ENCODE assay signal across 28 mouse cellular contexts in genomic region chr7:80179790-80180189, GRCm38 (mm10). TPM values are rescaled to one million over a fixed set of nuclear protein-coding genes. Genes with fewer than 3 reads are reported as not detected.
A peak's percentile ranks its signal among the peaks of the same experiment; 100 is the strongest.
DNase-seq lines count a peak whose midpoint lies in the region; ATAC-seq lines count a peak whose summit lies in the region.
"Had no signal": no experiment of that assay in that cellular context is flagged by ENCODE, and none has a peak within 500 bp of the region (broad histone marks: within the 10 kb centered on the region; RNA-seq: fewer than 3 reads in every experiment).

No protein-coding gene starts in this region.

- no peaks in the 10 kb centered on the region for H3K9me3 ChIP-seq in midbrain, embryonic 10.5 days (replicated peaks)
- no peaks in the 10 kb centered on the region for H3K9me3 ChIP-seq in forebrain, embryonic 13.5 days (replicated peaks)
- H3K9me3 ChIP-seq: embryonic facial prominence, embryonic 12.5 days; heart, embryonic 10.5 days; kidney, embryonic 15.5 days; liver, embryonic 13.5 days; midbrain, embryonic 13.5 days had no signal

- WGBS in midbrain, embryonic 10.5 days, result 93% methylated on average over 6 of the region's 6 CpGs
- 86% methylated on average over 6 of the region's 6 CpGs for WGBS in forebrain, embryonic 13.5 days

- H3K4me3 ChIP-seq in midbrain, embryonic 10.5 days, result no peak overlapping the region
- no peak overlapping the region for H3K4me3 ChIP-seq in forebrain, embryonic 13.5 days
- H3K4me3 ChIP-seq: embryonic facial prominence, embryonic 12.5 days; heart, embryonic 10.5 days; kidney, embryonic 15.5 days; layer of hippocampus, adult 2 months; liver, embryonic 13.5 days; megakaryocyte, embryonic 14.5 days; midbrain, embryonic 13.5 days had no signal

- no peaks in the 10 kb centered on the region for H3K36me3 ChIP-seq in midbrain, embryonic 10.5 days
- no peaks in the 10 kb centered on the region for H3K36me3 ChIP-seq in forebrain, embryonic 13.5 days (ENCODE audit: poor library complexity, severe bottlenecking)
- H3K36me3 ChIP-seq: embryonic facial prominence, embryonic 12.5 days; heart, embryonic 10.5 days; kidney, embryonic 15.5 days; liver, embryonic 13.5 days; midbrain, embryonic 13.5 days had no signal

- peak; percentile 89 for DNase-seq in A20 (ENCODE audit: low read depth, low spot score)
- peak; percentile 61 for DNase-seq in CD4-positive helper T cell, adult 2 months (ENCODE audit: low read depth, low spot score)
- DNase-seq in gastrocnemius, adult 8-10 months (ENCODE audit: low spot score in 2 of 2), result no peak
- DNase-seq in midbrain, embryonic 10.5 days (ENCODE audit: low spot score), result no peak
- no peak for DNase-seq in lung, postnatal 25 days (ENCODE audit: low spot score)
- DNase-seq: adrenal gland, adult 2 months; cerebellum, adult 8-10 months; cerebellum, postnatal 25 days; gastrocnemius, postnatal 10 days; kidney, adult 18-20 months; kidney, postnatal 25 days; left cerebral cortex, postnatal 4 days; liver, embryonic 13.5 days; lung, adult 2 months; lung, postnatal 10 days; retina, postnatal 1 day; right cerebral cortex, postnatal 14 days had no signal

- no peak overlapping the region for H3K27ac ChIP-seq in midbrain, embryonic 10.5 days (replicated peaks)
- no peak overlapping the region for H3K27ac ChIP-seq in forebrain, embryonic 13.5 days
- H3K27ac ChIP-seq: embryonic facial prominence, embryonic 12.5 days; hindbrain, embryonic 14.5 days; kidney, embryonic 15.5 days; layer of hippocampus, adult 2 months; liver, embryonic 13.5 days; midbrain, embryonic 13.5 days had no signal

- H3K27me3 ChIP-seq in midbrain, embryonic 10.5 days (ENCODE audit: low read depth, poor library complexity, severe bottlenecking), result no peaks in the 10 kb centered on the region
- no peaks in the 10 kb centered on the region for H3K27me3 ChIP-seq in forebrain, embryonic 13.5 days
- H3K27me3 ChIP-seq: embryonic facial prominence, embryonic 12.5 days; kidney, embryonic 15.5 days; liver, embryonic 13.5 days; megakaryocyte, embryonic 14.5 days; midbrain, embryonic 13.5 days had no signal

- no peak overlapping the region for H3K4me2 ChIP-seq in forebrain, embryonic 13.5 days
- H3K4me2 ChIP-seq: embryonic facial prominence, embryonic 12.5 days; hindbrain, embryonic 14.5 days; kidney, embryonic 15.5 days; liver, embryonic 13.5 days; midbrain, embryonic 13.5 days had no signal

- H3K4me1 ChIP-seq in midbrain, embryonic 10.5 days, result peaks cover under 1% of the 10 kb centered on the region; the same call in 1 of the 2 replicates
- no peaks in the 10 kb centered on the region for H3K4me1 ChIP-seq in forebrain, embryonic 13.5 days
- H3K4me1 ChIP-seq: embryonic facial prominence, embryonic 12.5 days; midbrain, embryonic 13.5 days had no signal

- ATAC-seq in common myeloid progenitor, adult 5-6 weeks (replicated peaks; ENCODE audit: low read depth, poor library complexity, severe bottlenecking), result peak; percentile 30; the same call in 1 of the 2 replicates
- ATAC-seq in megakaryocyte, adult 5-6 weeks (ENCODE audit: poor library complexity, severe bottlenecking), result peak; percentile 85
- ATAC-seq in forebrain, embryonic 13.5 days, result no peak
- ATAC-seq: forebrain, embryonic 16.5 days; midbrain, embryonic 13.5 days had no signal

- H3K9ac ChIP-seq in forebrain, embryonic 13.5 days, result no peak overlapping the region
- H3K9ac ChIP-seq: embryonic facial prominence, embryonic 12.5 days; hindbrain, embryonic 14.5 days; kidney, embryonic 15.5 days; liver, embryonic 13.5 days; midbrain, embryonic 13.5 days had no signal

RNA-seq across cellular contexts. Expression of gene Sema4b, which starts 6.9 kb away (rescaled TPM):
- total RNA-seq in common myeloid progenitor, adult 5-6 weeks (2017), result 4.8 and 6.3 TPM in 2 replicates
- 10.1 and 13.7 TPM in 2 replicates for total RNA-seq in megakaryocyte, adult 5-6 weeks (2015)
- 10.5 and 11.1 TPM in 2 replicates for total RNA-seq in megakaryocyte, adult 5-6 weeks (2017)
- total RNA-seq in gastrocnemius, adult 8-10 months (2022), result 1 to 10 TPM in 3 of 4 experiments, under 1 TPM in 1; 0.92 to 2.1 (median 1.5) TPM
- polyA plus RNA-seq in midbrain, embryonic 10.5 days (2016; fragmentation: Nextera tagmentation; extraction: Ambion mirVana), result 12.6 and 16.5 TPM in 2 replicates
- polyA plus RNA-seq in forebrain, embryonic 13.5 days (2015; fragmentation: Nextera tagmentation; extraction: Ambion mirVana), result 20.7 and 22.3 TPM in 2 replicates

RNA-seq across cellular contexts. Expression of gene Cib1, which starts 52.8 kb away (rescaled TPM):
- 35.9 and 42.2 TPM in 2 replicates for total RNA-seq in common myeloid progenitor, adult 5-6 weeks (2017)
- 107 and 134 TPM in 2 replicates for total RNA-seq in megakaryocyte, adult 5-6 weeks (2015)
- 86.5 and 98.1 TPM in 2 replicates for total RNA-seq in megakaryocyte, adult 5-6 weeks (2017)
- total RNA-seq in gastrocnemius, adult 8-10 months (2022), result 1 to 10 TPM; 4.8 to 6.2 (median 5.8) TPM
- polyA plus RNA-seq in midbrain, embryonic 10.5 days (2016; fragmentation: Nextera tagmentation; extraction: Ambion mirVana), result 63.3 and 77.6 TPM in 2 replicates
- 34.4 and 37.8 TPM in 2 replicates for polyA plus RNA-seq in forebrain, embryonic 13.5 days (2015; fragmentation: Nextera tagmentation; extraction: Ambion mirVana)

RNA-seq across cellular contexts. Expression of gene Gdpgp1, which starts 52.9 kb away (rescaled TPM):
- total RNA-seq in common myeloid progenitor, adult 5-6 weeks (2017), result 0.97 and 2.2 TPM in 2 replicates
- 5.2 and 5.4 TPM in 2 replicates for total RNA-seq in megakaryocyte, adult 5-6 weeks (2015)
- 1.9 and 2.7 TPM in 2 replicates for total RNA-seq in megakaryocyte, adult 5-6 weeks (2017)
- total RNA-seq in gastrocnemius, adult 8-10 months (2022), result 1 to 10 TPM in 1 of 4 experiments, under 1 TPM in 3; 0.56 to 1.3 (median 0.83) TPM
- 5.6 and 6.3 TPM in 2 replicates for polyA plus RNA-seq in midbrain, embryonic 10.5 days (2016; fragmentation: Nextera tagmentation; extraction: Ambion mirVana)
- 3.3 and 3.8 TPM in 2 replicates for polyA plus RNA-seq in forebrain, embryonic 13.5 days (2015; fragmentation: Nextera tagmentation; extraction: Ambion mirVana)

Comparison
In these comparisons a context has a peak if more than half of its experiments do, and no peak if none do; other contexts are left out.
1. DNase-seq: peak in A20 (single experiment) and CD4-positive helper T cell, adult 2 months (single experiment); none in gastrocnemius, adult 8-10 months (0 of 2), midbrain, embryonic 10.5 days (single experiment) and lung, postnatal 25 days (single experiment).